Mouse (Mus musculus): ENCODE measurements around the gene Ltbp3. TPM values are rescaled to one million over a fixed set of nuclear protein-coding genes. Genes with fewer than 3 reads are reported as not detected.

Ltbp3 gene
- polyA plus RNA-seq, 1 experiment from 2014 or later = 3.5 TPM

Other genes with a start within 250 kb of the Ltbp3 start
- gene 1700020D05Rik, start 237.1 kb upstream of the Ltbp3 start, polyA plus RNA-seq (2016; fragmentation: Nextera tagmentation; extraction: Ambion mirVana) = not detected in 2 replicates
- gene Snx32, start 230.4 kb upstream of the Ltbp3 start, polyA plus RNA-seq (2016; fragmentation: Nextera tagmentation; extraction: Ambion mirVana) = 6.3 and 8.4 TPM in 2 replicates
- gene Ovol1, start 180.3 kb upstream of the Ltbp3 start, polyA plus RNA-seq (2016; fragmentation: Nextera tagmentation; extraction: Ambion mirVana) = 0.83 and 1.3 TPM in 2 replicates
- 2.1 and 2.6 TPM in 2 replicates for gene Ap5b1, start 172.9 kb upstream of the Ltbp3 start, polyA plus RNA-seq (2016; fragmentation: Nextera tagmentation; extraction: Ambion mirVana)
- 174 and 177 TPM in 2 replicates for gene Rnaseh2c, start 139.0 kb upstream of the Ltbp3 start, polyA plus RNA-seq (2016; fragmentation: Nextera tagmentation; extraction: Ambion mirVana)
- gene Kat5, start 130.7 kb upstream of the Ltbp3 start, polyA plus RNA-seq (2016; fragmentation: Nextera tagmentation; extraction: Ambion mirVana) = 59.7 and 60.7 TPM in 2 replicates
- gene Rela, start 103.4 kb upstream of the Ltbp3 start, polyA plus RNA-seq (2016; fragmentation: Nextera tagmentation; extraction: Ambion mirVana) = 34.3 and 36.8 TPM in 2 replicates
- 28.7 and 31.2 TPM in 2 replicates for gene Sipa1, start 77.2 kb upstream of the Ltbp3 start, polyA plus RNA-seq (2016; fragmentation: Nextera tagmentation; extraction: Ambion mirVana)
- 32.1 and 34.0 TPM in 2 replicates for gene Map3k11, start 52.2 kb upstream of the Ltbp3 start, polyA plus RNA-seq (2016; fragmentation: Nextera tagmentation; extraction: Ambion mirVana)
- gene Pcnx3, start 52.0 kb upstream of the Ltbp3 start, polyA plus RNA-seq (2016; fragmentation: Nextera tagmentation; extraction: Ambion mirVana) = 30.3 and 30.6 TPM in 2 replicates
- 0.19 and 0.23 TPM in 2 replicates for gene Kcnk7, start 36.5 kb upstream of the Ltbp3 start, polyA plus RNA-seq (2016; fragmentation: Nextera tagmentation; extraction: Ambion mirVana)
- gene Ehbp1l1, start 14.6 kb upstream of the Ltbp3 start, polyA plus RNA-seq (2016; fragmentation: Nextera tagmentation; extraction: Ambion mirVana) = 7.9 and 8.0 TPM in 2 replicates
- 147 and 151 TPM in 2 replicates for gene Fam89b, start 11.3 kb upstream of the Ltbp3 start, polyA plus RNA-seq (2016; fragmentation: Nextera tagmentation; extraction: Ambion mirVana)
- gene Scyl1, start 30.5 kb downstream of the Ltbp3 start, polyA plus RNA-seq (2016; fragmentation: Nextera tagmentation; extraction: Ambion mirVana) = 72.0 and 74.9 TPM in 2 replicates
- 44.6 and 45.4 TPM in 2 replicates for gene Frmd8, start 134.4 kb downstream of the Ltbp3 start, polyA plus RNA-seq (2016; fragmentation: Nextera tagmentation; extraction: Ambion mirVana)
- 2.5 and 2.9 TPM in 2 replicates for gene Slc25a45, start 136.9 kb downstream of the Ltbp3 start, polyA plus RNA-seq (2016; fragmentation: Nextera tagmentation; extraction: Ambion mirVana)
- gene Tigd3, start 153.2 kb downstream of the Ltbp3 start, polyA plus RNA-seq (2016; fragmentation: Nextera tagmentation; extraction: Ambion mirVana) = 6.8 and 7.4 TPM in 2 replicates
- gene Dpf2, start 172.1 kb downstream of the Ltbp3 start, polyA plus RNA-seq (2016; fragmentation: Nextera tagmentation; extraction: Ambion mirVana) = 231 and 251 TPM in 2 replicates
- 1.5 and 2.2 TPM in 2 replicates for gene Cdc42ep2, start 183.9 kb downstream of the Ltbp3 start, polyA plus RNA-seq (2016; fragmentation: Nextera tagmentation; extraction: Ambion mirVana)
- gene Pola2, start 223.3 kb downstream of the Ltbp3 start, polyA plus RNA-seq (2016; fragmentation: Nextera tagmentation; extraction: Ambion mirVana) = 119 and 120 TPM in 2 replicates
- not detected in 2 replicates for gene Slc22a20, start 245.2 kb downstream of the Ltbp3 start, polyA plus RNA-seq (2016; fragmentation: Nextera tagmentation; extraction: Ambion mirVana)

All from embryonic facial prominence, embryonic 10.5 days (tissue).